Mouse (Mus musculus) cerebellum, postnatal 10 days (tissue): Measurements from ENCODE around the gene Cd84.

Source experiments
- DNase-seq, 2 experiments: peaks; one replicate each; pipeline ENCODE4 v3.0.0; 2021; ENCODE audit warnings: mixed read lengths in 2 of 2

Gene Cd84

GRCm38 (mm10) chr1:171917305-171918039 is 78.0 kb downstream of the Cd84 start, which contains the start of gene Slamf6:
Slamf6 (plus strand) TSS chr1:171917515.
- no peak for DNase-seq

DNA sequence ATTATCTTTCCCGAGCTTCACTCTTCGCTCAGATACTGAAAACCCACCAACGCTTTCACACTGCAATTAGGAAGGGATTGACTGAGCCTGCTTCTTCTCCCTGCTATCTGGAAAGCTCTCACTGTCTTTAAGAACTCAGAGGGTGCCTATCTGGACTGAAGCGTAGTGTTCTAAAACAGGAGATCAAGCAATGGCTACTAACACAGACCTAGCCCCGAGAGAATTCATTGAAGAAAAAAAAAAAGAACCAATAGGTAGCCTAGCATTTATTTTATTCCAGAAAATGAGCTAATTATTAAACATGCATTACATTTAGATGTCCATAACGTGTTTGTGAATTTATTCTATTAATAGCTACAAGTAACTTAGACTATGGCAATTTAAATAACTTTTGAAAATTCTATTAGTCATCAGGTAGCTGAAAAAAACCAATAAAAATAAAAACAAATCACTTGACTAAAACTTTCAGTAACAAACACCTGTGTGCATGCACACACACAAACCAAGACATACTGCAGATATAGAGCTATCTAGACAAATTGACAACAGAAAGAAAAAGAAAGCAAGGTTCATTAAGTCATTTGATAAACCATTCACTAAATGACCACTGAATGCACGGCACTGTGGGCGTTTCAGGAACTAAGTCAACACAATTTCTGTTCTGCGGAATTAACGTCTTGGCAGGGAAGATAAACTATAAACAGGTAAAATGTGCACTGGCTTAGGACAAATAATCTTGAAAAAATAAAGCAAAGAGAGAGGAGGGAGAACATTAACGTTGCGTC is 78.8 kb downstream of the Cd84 start:
- no peak for DNase-seq

DNA sequence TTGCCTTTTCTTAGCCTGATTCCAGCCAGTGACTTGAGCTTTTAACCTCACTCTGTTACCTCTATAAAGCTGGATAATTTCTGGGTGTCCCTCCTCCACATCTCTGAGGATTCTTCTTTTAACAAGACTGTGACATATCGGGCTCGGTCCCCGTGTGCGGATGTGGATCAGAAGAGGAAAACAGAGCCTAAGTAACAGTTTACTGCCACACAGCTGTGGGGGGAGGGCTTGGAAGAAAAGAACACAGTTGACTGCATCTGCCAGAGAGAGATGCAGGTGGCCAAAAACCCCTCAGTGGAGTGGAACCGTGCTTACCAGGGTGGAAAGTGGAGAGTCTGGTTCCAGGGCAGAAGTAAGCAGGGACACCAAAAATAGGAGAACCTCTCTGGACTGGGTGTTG is 79.7 kb downstream of the Cd84 start:
- no peak for DNase-seq

DNA sequence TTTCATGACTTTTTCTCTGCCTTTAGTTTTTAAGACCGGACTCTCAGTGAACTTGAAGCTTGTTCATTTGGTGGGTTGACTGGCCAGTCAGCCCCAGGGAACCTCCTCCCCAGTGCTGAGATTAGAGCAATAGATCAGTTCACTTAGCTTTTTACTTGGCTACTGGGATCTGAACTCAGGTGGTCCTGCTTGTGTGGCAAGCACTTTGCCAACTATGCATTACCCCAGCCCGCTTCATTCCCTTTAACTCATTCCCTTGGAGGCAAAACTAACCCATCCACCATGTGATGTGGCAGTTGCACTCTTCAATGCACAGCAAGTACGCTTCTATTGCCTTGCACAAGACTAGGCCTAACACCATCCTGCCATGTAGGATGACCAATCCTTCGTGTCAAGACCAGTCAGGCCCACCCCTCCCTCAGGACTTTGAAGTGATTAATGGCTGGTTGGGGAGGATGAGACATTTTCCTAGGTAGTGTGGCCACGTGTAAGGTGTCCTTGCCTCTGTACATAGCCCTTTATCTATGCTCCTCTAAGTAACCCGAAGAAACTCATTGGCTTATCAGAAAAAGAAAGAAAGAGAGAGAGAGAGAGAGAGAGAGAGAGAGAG is 80.5 kb downstream of the Cd84 start:
- DNase-seq = no peak

- no peak for DNase-seq
Measured at GRCm38 (mm10) chr1:171920989-171921621, 81.6 kb downstream of the Cd84 start.

- DNase-seq = no peak
Measured at GRCm38 (mm10) chr1:171921641-171922040, 82.1 kb downstream of the Cd84 start.

DNA sequence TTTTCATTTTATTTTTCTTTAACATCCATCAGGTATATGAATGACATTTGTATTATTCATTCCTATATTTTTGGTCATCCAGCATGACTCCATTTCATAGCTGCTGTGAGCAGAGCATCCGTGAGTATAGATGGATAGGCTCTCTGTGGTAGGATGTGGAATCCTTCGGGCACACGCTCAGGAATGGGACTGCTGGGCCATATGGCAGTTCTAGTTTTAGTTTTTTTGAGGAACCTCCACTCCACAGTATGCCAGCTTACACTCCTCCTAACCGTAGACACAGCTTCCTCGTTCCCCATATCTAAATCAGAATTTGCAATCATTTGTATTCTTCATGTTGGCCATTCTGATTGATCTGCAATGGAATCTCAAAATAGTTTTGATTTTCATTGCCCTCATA is 83.3 kb downstream of the Cd84 start:
- no peak for DNase-seq

DNA sequence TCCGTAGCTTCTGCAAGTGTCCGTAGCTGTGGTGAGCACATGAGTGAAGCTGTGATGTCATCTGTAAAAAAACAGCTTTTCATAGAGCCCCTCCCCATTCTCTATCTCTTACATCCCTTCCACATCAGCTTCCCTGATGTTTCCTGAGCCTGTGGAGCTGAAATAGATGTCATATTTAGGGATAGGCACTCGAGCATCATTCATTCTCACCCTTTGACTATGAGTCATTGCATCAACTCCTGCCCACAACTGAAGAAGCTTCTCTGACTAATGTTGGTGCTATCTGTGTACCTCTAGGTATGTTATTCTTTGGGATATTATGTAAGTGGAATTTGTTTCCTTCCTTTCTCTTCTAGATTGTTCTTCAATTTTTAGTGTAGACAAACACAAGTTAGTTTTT is 85.4 kb downstream of the Cd84 start:
- no peak for DNase-seq

DNA sequence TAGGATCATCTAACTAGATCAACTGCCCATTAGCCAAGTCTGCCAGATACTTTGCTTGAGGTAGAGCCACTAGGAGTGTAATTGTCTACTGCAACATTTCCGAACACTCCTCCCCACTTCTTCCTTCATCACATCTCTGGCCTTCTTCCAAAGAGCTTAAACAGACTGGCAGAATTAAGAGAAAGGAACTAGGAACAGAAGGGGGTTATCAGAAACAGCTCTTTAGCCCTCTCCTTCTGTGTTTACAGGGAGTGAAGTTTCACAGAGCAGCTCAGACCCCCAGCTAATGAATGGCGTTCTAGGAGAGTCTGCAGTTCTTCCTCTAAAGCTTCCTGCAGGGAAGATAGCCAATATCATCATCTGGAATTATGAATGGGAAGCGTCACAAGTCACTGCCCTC is 94.4 kb downstream of the Cd84 start:
- no peak for DNase-seq

DNA sequence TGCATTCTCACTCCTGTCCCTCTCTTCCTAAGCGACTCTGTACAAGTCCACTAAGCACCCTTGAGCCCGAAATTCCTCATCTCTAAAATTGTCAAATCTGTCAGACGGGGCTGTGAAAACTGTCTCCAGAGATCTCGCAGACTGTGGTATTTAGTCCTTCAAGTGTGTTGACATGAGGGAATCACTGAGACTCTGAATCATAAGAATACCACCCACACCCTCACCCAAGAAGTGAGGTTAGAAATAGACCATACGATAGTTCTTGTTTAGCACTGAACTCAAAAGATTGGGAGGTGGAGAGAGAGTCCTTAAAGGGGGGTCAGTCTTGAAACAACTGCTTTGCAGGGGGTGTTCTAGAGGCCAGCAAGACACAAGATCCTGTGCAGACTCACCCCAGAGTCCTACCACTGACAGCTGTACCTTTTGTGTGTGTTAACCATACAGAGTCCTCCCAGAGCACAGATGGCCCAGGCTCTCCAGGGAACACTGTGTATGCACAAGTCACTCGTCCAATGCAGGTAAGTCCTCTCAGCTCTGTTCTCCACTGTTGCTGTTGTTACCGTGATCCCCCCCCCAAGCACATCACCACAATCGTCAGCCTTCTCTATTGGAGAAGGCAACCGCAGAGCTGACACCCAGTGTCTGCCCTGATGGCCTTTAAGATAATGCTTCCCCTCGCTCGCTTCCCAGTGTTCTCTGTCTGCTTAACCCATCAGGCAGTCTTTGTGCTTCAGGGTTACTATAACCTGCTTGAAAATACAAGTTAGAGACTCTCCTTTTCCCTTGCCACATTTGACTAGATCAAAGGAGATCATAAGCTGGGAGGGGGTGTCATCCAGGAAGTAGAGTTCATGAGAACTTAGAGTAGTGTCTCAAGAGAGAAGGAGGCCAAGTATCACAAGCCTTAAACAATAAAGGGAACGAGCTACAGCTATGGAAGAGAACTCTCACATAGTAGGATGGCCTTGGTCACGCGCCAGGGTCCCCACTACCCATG is 99.8 kb downstream of the Cd84 start:
- DNase-seq = no peak
